Comparison of ENCODE assay signal across 16 mouse cellular contexts in the genomic region with DNA sequence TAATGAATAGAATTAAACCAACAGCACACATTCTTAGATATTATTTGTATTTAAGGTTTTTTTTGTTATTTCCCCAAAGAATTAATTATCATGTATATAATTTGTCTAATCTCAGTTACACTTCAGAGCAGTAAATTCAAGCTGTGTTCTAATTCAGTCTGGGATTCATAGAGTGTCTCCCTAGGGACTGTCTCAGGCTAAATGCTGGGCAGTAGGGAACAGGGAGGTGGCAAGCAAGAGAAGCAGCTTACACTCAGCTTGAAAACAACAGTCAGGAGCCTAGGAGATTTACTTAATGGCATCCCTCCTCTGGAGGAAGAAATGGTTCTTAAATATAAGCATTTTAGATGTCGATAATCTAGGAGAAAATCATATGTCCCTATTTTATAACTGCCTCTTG.
"Had no signal": no experiment of that assay in that cellular context is flagged by ENCODE, and none has a peak within 500 bp of the region (broad histone marks: within the 10 kb centered on the region; RNA-seq: fewer than 3 reads in every experiment).

No protein-coding gene starts in this region.

- H3K4me3 ChIP-seq: kidney, embryonic 15.5 days; limb, embryonic 15.5 days; liver, embryonic 12.5 days; megakaryocyte, embryonic 14.5 days; neural tube, embryonic 12.5 days; stomach, embryonic 15.5 days had no signal

- H3K36me3 ChIP-seq: kidney, embryonic 15.5 days; limb, embryonic 15.5 days; liver, embryonic 12.5 days; neural tube, embryonic 12.5 days; stomach, embryonic 15.5 days had no signal

- H3K27me3 ChIP-seq: kidney, embryonic 15.5 days; limb, embryonic 15.5 days; liver, embryonic 12.5 days; megakaryocyte, embryonic 14.5 days; neural tube, embryonic 12.5 days; stomach, embryonic 15.5 days had no signal

- H3K9ac ChIP-seq: kidney, embryonic 15.5 days; limb, embryonic 15.5 days; liver, embryonic 12.5 days; lung, embryonic 14.5 days; neural tube, embryonic 12.5 days; stomach, embryonic 15.5 days had no signal

- ATAC-seq: intestine, embryonic 16.5 days; liver, embryonic 12.5 days had no signal

- DNase-seq: kidney, adult 2 months; kidney, postnatal 14 days; layer of hippocampus, postnatal 36 days; lung, embryonic 14.5 days; lung, postnatal 14 days; right cerebral cortex, postnatal 14 days; thymus, adult 2 months; thymus, postnatal 25 days had no signal

- H3K27ac ChIP-seq: kidney, embryonic 15.5 days; limb, embryonic 15.5 days; liver, embryonic 12.5 days; macrophage; neural tube, embryonic 12.5 days; stomach, embryonic 15.5 days had no signal

- H3K4me1 ChIP-seq: kidney, embryonic 15.5 days; limb, embryonic 15.5 days; liver, embryonic 12.5 days; megakaryocyte, embryonic 14.5 days; neural tube, embryonic 12.5 days; stomach, embryonic 15.5 days had no signal

- H3K4me2 ChIP-seq: kidney, embryonic 15.5 days; limb, embryonic 15.5 days; liver, embryonic 12.5 days; lung, embryonic 14.5 days; neural tube, embryonic 12.5 days; stomach, embryonic 15.5 days had no signal

- H3K9me3 ChIP-seq: kidney, embryonic 15.5 days; limb, embryonic 15.5 days; liver, embryonic 12.5 days; megakaryocyte, embryonic 14.5 days; neural tube, embryonic 12.5 days; stomach, embryonic 15.5 days had no signal
